Mouse (Mus musculus): ENCODE data around the gene Ecsit. TPM values are rescaled to one million over a fixed set of nuclear protein-coding genes. Genes with fewer than 3 reads are reported as not detected.
A peak's percentile ranks its signal among the peaks of the same experiment; 100 is the strongest.

Gene Ecsit
- polyA plus RNA-seq, 2 experiments: 30.6 to 37.5 TPM

- DNase-seq (ENCODE audit: low spot score) (no peak), ATAC-seq (ENCODE audit: low FRiP score, low read depth) (no peak)
- H3K4me3 ChIP-seq (replicated peaks; ENCODE audit: low read length): no peak overlapping the region
- no peak overlapping the region for H3K4me2 ChIP-seq (replicated peaks; ENCODE audit: low read depth, low read length, severe bottlenecking)
- 92% methylated on average over 9 of the region's 9 CpGs for WGBS
- H3K36me3 ChIP-seq (ENCODE audit: control insufficient read depth, insufficient read depth, low read length): peaks cover 39% of the 10 kb centered on the region
- H3K27ac ChIP-seq (replicated peaks; ENCODE audit: low read depth, low read length): no peak overlapping the region
- no peaks in the 10 kb centered on the region for H3K4me1 ChIP-seq (ENCODE audit: control insufficient read depth, insufficient read depth, low read length)
- H3K9me3 ChIP-seq (ENCODE audit: control insufficient read depth, low read length): no peaks in the 10 kb centered on the region; the same call in 1 of the 2 replicates
- TF ChIP-seq POLR2A (IDR thresholded peaks at IDR 0.05; ENCODE audit: borderline replicate concordance, extremely low read depth, insufficient read depth, insufficient read length): no peak
- no peak overlapping the region for H3K9ac ChIP-seq (ENCODE audit: low read depth, low read length, severe bottlenecking)
- H3K27me3 ChIP-seq (ENCODE audit: control insufficient read depth, insufficient read depth, low read length): no peaks in the 10 kb centered on the region
Observed at GRCm38 (mm10) chr9:22108194-22108593, 23.0 kb upstream of the Ecsit start.

- no peak overlapping the region for H3K27ac ChIP-seq (replicated peaks; ENCODE audit: low read depth, low read length)
- no peaks in the 10 kb centered on the region for H3K36me3 ChIP-seq (ENCODE audit: control insufficient read depth, insufficient read depth, low read length)
- 2% methylated on average over 18 of the region's 18 CpGs for WGBS
- DNase-seq (ENCODE audit: low spot score): no peak
- no peaks in the 10 kb centered on the region for H3K9me3 ChIP-seq (ENCODE audit: control insufficient read depth, low read length)
- no peaks in the 10 kb centered on the region for H3K4me1 ChIP-seq (ENCODE audit: control insufficient read depth, insufficient read depth, low read length)
- peaks cover 34% of the 10 kb centered on the region; the same call in 1 of the 2 replicates for H3K27me3 ChIP-seq (ENCODE audit: control insufficient read depth, insufficient read depth, low read length)
- no peak for TF ChIP-seq POLR2A (IDR thresholded peaks at IDR 0.05; ENCODE audit: borderline replicate concordance, extremely low read depth, insufficient read depth, insufficient read length)
- H3K9ac ChIP-seq (ENCODE audit: low read depth, low read length, severe bottlenecking): peak overlapping the region; percentile 21; the same call in 1 of the 2 replicates
- H3K4me3 ChIP-seq (replicated peaks; ENCODE audit: low read length): 0 out of 2 replicates have a peak overlapping the region, but pooled peaks have one; percentile 4
- 0 out of 2 replicates have a peak overlapping the region, but pooled peaks have one; percentile 15 for H3K4me2 ChIP-seq (replicated peaks; ENCODE audit: low read depth, low read length, severe bottlenecking)
- ATAC-seq (ENCODE audit: low FRiP score, low read depth): no peak
Observed at GRCm38 (mm10) chr9:22099922-22100321, 14.7 kb upstream of the Ecsit start.

GRCm38 (mm10) chr9:22098993-22099696, 13.9 kb upstream of the Ecsit start, which contains the start of gene Cnn1:
Cnn1 (plus strand) TSS chr9:22099216.
- Histone ChIP-seq H3K9ac (ENCODE audit: low read depth, low read length, severe bottlenecking) (peak within 1 kb of the TSS; percentile 21; the same call in 1 of the 2 replicates), H3K4me1 (ENCODE audit: control insufficient read depth, insufficient read depth, low read length) (no peaks in the 10 kb centered on the region), H3K27me3 (ENCODE audit: control insufficient read depth, insufficient read depth, low read length) (peaks cover 34% of the 10 kb centered on the region; the same call in 1 of the 2 replicates), H3K9me3 (ENCODE audit: control insufficient read depth, low read length) (no peaks in the 10 kb centered on the region), H3K36me3 (ENCODE audit: control insufficient read depth, insufficient read depth, low read length) (no peaks in the 10 kb centered on the region), H3K27ac (replicated peaks; ENCODE audit: low read depth, low read length) (no peak within 1 kb of the TSS), H3K4me3 (replicated peaks; ENCODE audit: low read length) (peak within 1 kb of the TSS; percentile 8; the same call in 1 of the 2 replicates), H3K4me2 (replicated peaks; ENCODE audit: low read depth, low read length, severe bottlenecking) (peak within 1 kb of the TSS; percentile 15; the same call in 1 of the 2 replicates)
- 9% methylated on average over 14 of the region's 14 CpGs for WGBS
- DNase-seq (ENCODE audit: low spot score): no peak
- no peak for ATAC-seq (ENCODE audit: low FRiP score, low read depth)
- TF ChIP-seq POLR2A (IDR thresholded peaks at IDR 0.05; ENCODE audit: borderline replicate concordance, extremely low read depth, insufficient read depth, insufficient read length): no peak

GRCm38 (mm10) chr9:22095854-22096307, 10.6 kb upstream of the Ecsit start:
- H3K9me3 ChIP-seq (ENCODE audit: control insufficient read depth, low read length): no peaks in the 10 kb centered on the region
- peak overlapping the region; percentile 31 for H3K4me3 ChIP-seq (replicated peaks; ENCODE audit: low read length)
- H3K27me3 ChIP-seq (ENCODE audit: control insufficient read depth, insufficient read depth, low read length): peaks cover 29% of the 10 kb centered on the region; the same call in 1 of the 2 replicates
- no peak overlapping the region for H3K27ac ChIP-seq (replicated peaks; ENCODE audit: low read depth, low read length)
- H3K4me2 ChIP-seq (replicated peaks; ENCODE audit: low read depth, low read length, severe bottlenecking): peak overlapping the region; percentile 55
- H3K36me3 ChIP-seq (ENCODE audit: control insufficient read depth, insufficient read depth, low read length): no peaks in the 10 kb centered on the region
- DNase-seq (ENCODE audit: low spot score) (peak; percentile 78), ATAC-seq (ENCODE audit: low FRiP score, low read depth) (peak; percentile 62; the same call in 1 of the 2 replicates)
- WGBS: 1% methylated on average over 24 of the region's 24 CpGs
- TF ChIP-seq POLR2A (IDR thresholded peaks at IDR 0.05; ENCODE audit: borderline replicate concordance, extremely low read depth, insufficient read depth, insufficient read length): no peak
- H3K4me1 ChIP-seq (ENCODE audit: control insufficient read depth, insufficient read depth, low read length): no peaks in the 10 kb centered on the region
- H3K9ac ChIP-seq (ENCODE audit: low read depth, low read length, severe bottlenecking): peak overlapping the region; percentile 58

GRCm38 (mm10) chr9:22092746-22093145, 7.5 kb upstream of the Ecsit start:
- WGBS: 89% methylated on average over 6 of the region's 6 CpGs
- Histone ChIP-seq H3K4me1 (ENCODE audit: control insufficient read depth, insufficient read depth, low read length) (no peaks in the 10 kb centered on the region), H3K4me3 (replicated peaks; ENCODE audit: low read length) (no peak overlapping the region), H3K27me3 (ENCODE audit: control insufficient read depth, insufficient read depth, low read length) (peaks cover 6% of the 10 kb centered on the region; the same call in 1 of the 2 replicates), H3K36me3 (ENCODE audit: control insufficient read depth, insufficient read depth, low read length) (no peaks in the 10 kb centered on the region), H3K4me2 (replicated peaks; ENCODE audit: low read depth, low read length, severe bottlenecking) (no peak overlapping the region), H3K27ac (replicated peaks; ENCODE audit: low read depth, low read length) (no peak overlapping the region), H3K9ac (ENCODE audit: low read depth, low read length, severe bottlenecking) (no peak overlapping the region), H3K9me3 (ENCODE audit: control insufficient read depth, low read length) (no peaks in the 10 kb centered on the region)
- ATAC-seq (ENCODE audit: low FRiP score, low read depth): no peak
- no peak for TF ChIP-seq POLR2A (IDR thresholded peaks at IDR 0.05; ENCODE audit: borderline replicate concordance, extremely low read depth, insufficient read depth, insufficient read length)
- no peak for DNase-seq (ENCODE audit: low spot score)

All from limb, embryonic 14.5 days (tissue).